Mouse (Mus musculus) CH12.LX (cell line): ENCODE results near the gene Ppp1r12a. TPM values are rescaled to one million over a fixed set of nuclear protein-coding genes. Genes with fewer than 3 reads are reported as not detected.

Experiments
- DNase-seq: peaks from one replicate; pipeline ENCODE4 v3.0.0-alpha.2; 2013; ENCODE audit errors: extremely low read depth
- H3K27ac ChIP-seq: 2 replicates; pipeline ENCODE4 v1.5.1; 2012; ENCODE audit warnings: low read depth, mild to moderate bottlenecking, control low read depth, moderate library complexity; ENCODE audit not compliant: insufficient read depth
- H3K27me3 ChIP-seq: replicated peaks from 2 replicates; pipeline ENCODE3; 2012; ENCODE audit warnings: inconsistent platforms
- H3K36me3 ChIP-seq, 2 experiments: replicated peaks in 1 of 2; 2 replicates each; pipeline versions ENCODE3 to v1.6.1; 2012; ENCODE audit warnings: inconsistent platforms in 1 of 2, low read length in 1 of 2, mild to moderate bottlenecking in 1 of 2, mixed read lengths in 1 of 2, moderate library complexity in 1 of 2; ENCODE audit not compliant: control insufficient read depth in 1 of 2, insufficient read depth in 1 of 2
- H3K4me1 ChIP-seq, 2 experiments: 2 replicates each; pipeline ENCODE4 v1.6.1; 2012; ENCODE audit warnings: inconsistent platforms in 1 of 2, moderate library complexity in 1 of 2; ENCODE audit not compliant: insufficient read depth in 2 of 2, control insufficient read depth in 1 of 2
- H3K4me2 ChIP-seq: 2 replicates; pipeline ENCODE4 v1.6.1; 2012; ENCODE audit warnings: low read depth, mild to moderate bottlenecking, control low read depth; ENCODE audit not compliant: poor library complexity, insufficient read depth, severe bottlenecking
- H3K4me3 ChIP-seq, 3 experiments: fragments of 150-350 bp in 1 of 3; sonication (generic) in 1 of 3; replicated peaks in 1 of 3; 2 replicates each; pipeline versions ENCODE3 to v1.5.1; 2011 to 2012; ENCODE audit warnings: low read depth in 2 of 3, low read length in 2 of 3, mild to moderate bottlenecking in 2 of 3, moderate library complexity in 2 of 3, control low read depth in 1 of 3, improper control_type of control experiment in 1 of 3, inconsistent platforms in 1 of 3, mixed read lengths in 1 of 3; ENCODE audit not compliant: poor library complexity in 1 of 3
- H3K79me2 ChIP-seq: replicated peaks from 2 replicates; pipeline ENCODE4 v1.6.1; 2012; ENCODE audit warnings: mild to moderate bottlenecking, moderate library complexity; ENCODE audit not compliant: control insufficient read depth, poor library complexity, insufficient read depth, severe bottlenecking; ENCODE audit errors: extremely low read depth
- H3K9ac ChIP-seq: 2 replicates; pipeline ENCODE4 v1.6.1; 2012; ENCODE audit warnings: low read depth, mild to moderate bottlenecking, control low read depth, moderate library complexity; ENCODE audit not compliant: insufficient read depth
- H3K9me3 ChIP-seq: replicated peaks from 2 replicates; pipeline ENCODE3; 2012; ENCODE audit warnings: low read length, inconsistent platforms, mixed read lengths
- BHLHE40 ChIP-seq: IDR thresholded peaks from 2 replicates; pipeline ENCODE4 v1.6.1; 2011; ENCODE audit warnings: mild to moderate bottlenecking, low read depth, low read length, improper control_type of control experiment
- CHD1 ChIP-seq: IDR thresholded peaks from 2 replicates; pipeline ENCODE4 v1.6.1; 2012; ENCODE audit warnings: low read depth, low read length, improper control_type of control experiment, inconsistent platforms
- CHD2 ChIP-seq: IDR thresholded peaks from 2 replicates; pipeline ENCODE4 v1.6.1; 2011; ENCODE audit warnings: low read length, improper control_type of control experiment
- CTCF ChIP-seq, 2 experiments: IDR thresholded peaks in 1 of 2; conservative IDR thresholded peaks in 1 of 2; 2 replicates each; pipeline ENCODE4 v1.5.1; 2011 to 2012; ENCODE audit warnings: low read depth in 2 of 2, low read length in 2 of 2, improper control_type of control experiment in 1 of 2, inconsistent platforms in 1 of 2, mild to moderate bottlenecking in 1 of 2, moderate library complexity in 1 of 2
- E2F4 ChIP-seq: IDR thresholded peaks from 2 replicates; pipeline ENCODE4 v1.6.1; 2011; ENCODE audit warnings: low read depth, low read length, improper control_type of control experiment; ENCODE audit not compliant: insufficient replicate concordance
- ELF1 ChIP-seq: IDR thresholded peaks from 2 replicates; pipeline ENCODE4 v1.6.1; 2014; ENCODE audit warnings: low read depth, mild to moderate bottlenecking, inconsistent platforms, low read length, improper control_type of control experiment
- EP300 ChIP-seq: IDR thresholded peaks from 2 replicates; pipeline ENCODE4 v1.6.1; 2011; ENCODE audit warnings: low read length, improper control_type of control experiment
- GABPA ChIP-seq: IDR thresholded peaks from 2 replicates; pipeline ENCODE4 v1.6.1; 2012; ENCODE audit warnings: low read depth, low read length, improper control_type of control experiment, inconsistent platforms; ENCODE audit not compliant: insufficient replicate concordance
- HCFC1 ChIP-seq: IDR thresholded peaks from 2 replicates; pipeline ENCODE4 v1.6.1; 2012; ENCODE audit warnings: low read depth, mild to moderate bottlenecking, inconsistent platforms, low read length, improper control_type of control experiment
- IRF4 ChIP-seq: IDR thresholded peaks from 2 replicates; pipeline ENCODE4 v1.6.1; 2014; ENCODE audit warnings: low read depth, mild to moderate bottlenecking, inconsistent platforms, low read length, improper control_type of control experiment
- JUN ChIP-seq: IDR thresholded peaks from 2 replicates; pipeline ENCODE4 v1.6.1; 2011; ENCODE audit warnings: low read depth, mild to moderate bottlenecking, low read length, improper control_type of control experiment, moderate library complexity; ENCODE audit not compliant: insufficient read depth
- JUND ChIP-seq: conservative IDR thresholded peaks from 2 replicates; pipeline ENCODE4 v1.6.1; 2011; ENCODE audit warnings: low read depth, low read length, improper control_type of control experiment
- KAT2A ChIP-seq: IDR thresholded peaks from 2 replicates; pipeline ENCODE4 v1.6.1; 2012; ENCODE audit warnings: low read length, improper control_type of control experiment, inconsistent platforms; ENCODE audit not compliant: insufficient replicate concordance
- MAFK ChIP-seq: IDR thresholded peaks from 2 replicates; pipeline ENCODE4 v1.6.1; 2011; ENCODE audit warnings: low read length, improper control_type of control experiment; ENCODE audit not compliant: insufficient replicate concordance
- MAX ChIP-seq: IDR thresholded peaks from 2 replicates; pipeline ENCODE4 v1.6.1; 2011; ENCODE audit warnings: low read length, improper control_type of control experiment
- MAZ ChIP-seq: IDR thresholded peaks from 2 replicates; pipeline ENCODE4 v1.6.1; 2012; ENCODE audit warnings: low read depth, mild to moderate bottlenecking, inconsistent platforms, low read length, improper control_type of control experiment, moderate library complexity
- MEF2A ChIP-seq: IDR thresholded peaks from 2 replicates; pipeline ENCODE4 v1.6.1; 2014; ENCODE audit warnings: low read depth, mild to moderate bottlenecking, inconsistent platforms, low read length, improper control_type of control experiment, borderline replicate concordance
- MYC ChIP-seq: IDR thresholded peaks from 2 replicates; pipeline ENCODE4 v1.6.1; 2011; ENCODE audit warnings: low read depth, mild to moderate bottlenecking, improper control_type of control experiment, low read length
- NRF1 ChIP-seq: IDR thresholded peaks from 2 replicates; pipeline ENCODE4 v1.6.1; 2014; ENCODE audit warnings: low read depth, mild to moderate bottlenecking, inconsistent platforms, low read length, improper control_type of control experiment, moderate library complexity
- PAX5 ChIP-seq: IDR thresholded peaks from 2 replicates; pipeline ENCODE4 v1.6.1; 2012; ENCODE audit warnings: low read length, inconsistent platforms, mixed read lengths
- POLR2A ChIP-seq: IDR thresholded peaks from 2 replicates; pipeline ENCODE4 v1.6.1; 2011; ENCODE audit warnings: low read depth, mild to moderate bottlenecking, improper control_type of control experiment, low read length
- RCOR1 ChIP-seq: conservative IDR thresholded peaks from 2 replicates; pipeline ENCODE4 v1.6.1; 2012; ENCODE audit warnings: low read depth, mild to moderate bottlenecking, inconsistent platforms, low read length, improper control_type of control experiment
- SIN3A ChIP-seq: IDR thresholded peaks from 2 replicates; pipeline ENCODE4 v1.6.1; 2012; ENCODE audit warnings: low read length, improper control_type of control experiment, inconsistent platforms
- SMC3 ChIP-seq: IDR thresholded peaks from 2 replicates; pipeline ENCODE4 v1.6.1; 2011; ENCODE audit warnings: low read depth, low read length, improper control_type of control experiment
- TBP ChIP-seq: conservative IDR thresholded peaks from 2 replicates; pipeline ENCODE4 v1.6.1; 2011; ENCODE audit warnings: low read depth, low read length, improper control_type of control experiment
- TCF12 ChIP-seq: IDR thresholded peaks from 2 replicates; pipeline ENCODE4 v1.6.1; 2014; ENCODE audit warnings: low read depth, mild to moderate bottlenecking, inconsistent platforms, low read length, improper control_type of control experiment
- UBTF ChIP-seq: IDR thresholded peaks from 2 replicates; pipeline ENCODE4 v1.6.1; 2012; ENCODE audit warnings: low read depth, mild to moderate bottlenecking, inconsistent platforms, low read length, improper control_type of control experiment, moderate library complexity
- USF1 ChIP-seq: IDR thresholded peaks from 2 replicates; pipeline ENCODE4 v1.6.1; 2014; ENCODE audit warnings: low read depth, mild to moderate bottlenecking, inconsistent platforms, low read length, improper control_type of control experiment
- USF2 ChIP-seq: conservative IDR thresholded peaks from 2 replicates; pipeline ENCODE4 v1.6.1; 2011; ENCODE audit warnings: low read depth, low read length, improper control_type of control experiment
- ZC3H11A ChIP-seq: IDR thresholded peaks from 2 replicates; pipeline ENCODE4 v1.6.1; 2012; ENCODE audit warnings: low read depth, mild to moderate bottlenecking, inconsistent platforms, low read length, improper control_type of control experiment
- ZKSCAN1 ChIP-seq: IDR thresholded peaks from 2 replicates; pipeline ENCODE4 v1.6.1; 2012; ENCODE audit warnings: low read depth, inconsistent platforms, low read length, improper control_type of control experiment, borderline replicate concordance
- ZNF384 ChIP-seq: IDR thresholded peaks from 2 replicates; pipeline ENCODE4 v1.6.1; 2012; ENCODE audit warnings: low read depth, low read length, improper control_type of control experiment, inconsistent platforms
- dilution Hi-C: fragments of 300-500 bp; cut with MboI; formaldehyde crosslinking; loops from 2 replicates; pipeline ENCODE4 v1.14.3; 2020; ENCODE audit warnings: low sequenced_read_pairs; ENCODE audit not compliant: extremely low pct_unique_long_range_greater_than_20kb, extremely low pct_ligation_motif_present
- in situ Hi-C: fragments of 300-500 bp; cut with MboI; formaldehyde crosslinking; loops from 3 replicates; pipeline ENCODE4 v1.14.3; 2019; ENCODE audit warnings: low sequenced_read_pairs, low pct_ligation_motif_present, low pct_unique_long_range_greater_than_20kb, mixed read lengths
- polyA plus RNA-seq: library from polyadenylated mRNA; unstranded; fragments of >175 nt; gene quantifications from 2 replicates; pipeline ENCODE4 v1.2.1, GENCODE M21; 2012; ENCODE audit warnings: low read depth; ENCODE audit not compliant: insufficient read length
- total RNA-seq, 2 experiments: library from RNA; depleted of rRNA; stranded (reverse); fragments of 300-350 nt in 1 of 2; fragments of >200 nt in 1 of 2; gene quantifications; 2 replicates each; pipeline ENCODE4 v1.2.3; 2012 to 2014

Ppp1r12a gene
- total and polyA plus RNA-seq, 3 experiments = 34.4 to 70.8 (median 60.0) TPM

DNA sequence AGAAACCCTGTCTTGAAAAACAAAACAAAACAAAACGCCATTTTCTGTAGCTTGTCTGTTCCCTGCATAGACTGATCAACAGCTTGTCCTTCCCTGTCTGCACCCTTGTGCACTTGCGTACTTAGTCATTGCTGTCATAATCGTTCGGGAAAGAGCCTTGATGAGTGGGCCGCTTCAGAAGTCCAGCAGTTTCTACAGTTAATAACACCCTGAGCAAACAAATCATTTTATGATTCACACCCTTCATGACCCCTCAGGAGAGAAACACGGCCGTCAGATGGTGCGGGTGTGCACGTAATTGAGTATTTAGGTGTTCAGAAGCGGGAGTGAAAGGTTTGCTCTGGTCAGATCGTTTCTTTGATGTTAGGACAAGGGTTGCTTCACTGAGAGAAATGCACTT lies 137.8 kb downstream of the Ppp1r12a start:
- H3K27ac ChIP-seq = no peak overlapping the region
- H3K9ac ChIP-seq = no peak overlapping the region
- no peak overlapping the region for H3K4me3 ChIP-seq
- H3K4me1 ChIP-seq = no peaks in the 10 kb centered on the region
- no peaks in the 10 kb centered on the region for H3K9me3 ChIP-seq
- in situ Hi-C loops = loop anchor here (5.0 to 25.0 kb wide), 3 partner anchors 137 to 363 kb away; no protein-coding TSS in a partner anchor
- dilution Hi-C loops = no loop called here
- no peaks in the 10 kb centered on the region for H3K27me3 ChIP-seq
- H3K4me2 ChIP-seq = no peak overlapping the region
- TF ChIP-seq SIN3A = no peak
- no peak for TF ChIP-seq RCOR1
- no peak for TF ChIP-seq CHD1
- TF ChIP-seq ZC3H11A = no peak
- TF ChIP-seq NRF1 = no peak
- TF ChIP-seq IRF4 = no peak
- TF ChIP-seq USF2 = no peak
- no peak for TF ChIP-seq CTCF (conservative IDR thresholded peaks at IDR 0.05 in 1 of 2, IDR thresholded peaks at IDR 0.05 in 1 of 2; ENCODE audit: low read depth in 2 of 2, low read length in 2 of 2)
- no peak for TF ChIP-seq PAX5
- no peak for TF ChIP-seq MAFK
- TF ChIP-seq TCF12 = no peak
- no peak for TF ChIP-seq MAX
- no peak for TF ChIP-seq POLR2A
- TF ChIP-seq ZKSCAN1 = no peak
- no peak for TF ChIP-seq SMC3
- TF ChIP-seq ZNF384 = no peak
- TF ChIP-seq USF1 = no peak
- TF ChIP-seq ELF1 = no peak
- TF ChIP-seq UBTF = no peak
- DNase-seq = no peak
- H3K79me2 ChIP-seq = no peaks in the 10 kb centered on the region
- H3K36me3 ChIP-seq = no peaks in the 10 kb centered on the region

DNA sequence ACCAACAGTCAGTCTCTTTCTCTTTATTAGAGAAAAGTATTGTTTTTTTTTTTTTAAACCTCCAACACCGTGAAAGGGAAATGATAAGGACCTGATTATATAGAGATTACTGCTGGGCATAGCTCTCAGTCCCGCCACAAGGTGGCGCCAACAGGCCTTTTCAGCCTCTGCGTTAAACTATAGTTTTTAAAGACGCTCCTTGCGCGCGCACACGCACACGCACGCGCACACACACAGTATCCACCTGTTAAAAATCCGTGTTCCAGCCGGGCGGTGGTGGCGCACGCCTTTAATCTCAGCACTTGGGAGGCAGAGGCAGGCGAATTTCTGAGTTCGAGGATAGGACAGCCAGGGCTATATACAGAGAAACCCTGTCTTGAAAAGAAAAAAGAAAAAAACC lies 138.8 kb downstream of the Ppp1r12a start:
- no peaks in the 10 kb centered on the region for H3K9me3 ChIP-seq
- H3K27ac ChIP-seq = no peak overlapping the region
- dilution Hi-C loops = no loop called here
- H3K4me1 ChIP-seq = no peaks in the 10 kb centered on the region
- H3K4me2 ChIP-seq = no peak overlapping the region
- H3K36me3 ChIP-seq = no peaks in the 10 kb centered on the region
- in situ Hi-C loops = no loop called here
- H3K4me3 ChIP-seq = no peak overlapping the region
- peak; percentile 84 for DNase-seq
- H3K27me3 ChIP-seq = no peaks in the 10 kb centered on the region
- H3K79me2 ChIP-seq = no peaks in the 10 kb centered on the region
- H3K9ac ChIP-seq = no peak overlapping the region
- TF ChIP-seq HCFC1 (no peak), ZC3H11A (peak; percentile 52), GABPA (no peak), EP300 (no peak), RCOR1 (no peak), JUND (no peak), UBTF (no peak), MAZ (no peak), CTCF (conservative IDR thresholded peaks at IDR 0.05 in 1 of 2, IDR thresholded peaks at IDR 0.05 in 1 of 2; ENCODE audit: low read depth in 2 of 2, low read length in 2 of 2) (peak; percentile 23 to 82; a peak in 3 of 4 replicates), MAX (no peak), POLR2A (no peak), USF2 (no peak), KAT2A (no peak), MEF2A (no peak), E2F4 (no peak), MYC (no peak), JUN (no peak), ZNF384 (no peak), BHLHE40 (no peak), SIN3A (no peak), TBP (no peak), NRF1 (peak; percentile 78), SMC3 (peak; percentile 86), ELF1 (no peak), CHD2 (no peak)
